In the genomic region with DNA sequence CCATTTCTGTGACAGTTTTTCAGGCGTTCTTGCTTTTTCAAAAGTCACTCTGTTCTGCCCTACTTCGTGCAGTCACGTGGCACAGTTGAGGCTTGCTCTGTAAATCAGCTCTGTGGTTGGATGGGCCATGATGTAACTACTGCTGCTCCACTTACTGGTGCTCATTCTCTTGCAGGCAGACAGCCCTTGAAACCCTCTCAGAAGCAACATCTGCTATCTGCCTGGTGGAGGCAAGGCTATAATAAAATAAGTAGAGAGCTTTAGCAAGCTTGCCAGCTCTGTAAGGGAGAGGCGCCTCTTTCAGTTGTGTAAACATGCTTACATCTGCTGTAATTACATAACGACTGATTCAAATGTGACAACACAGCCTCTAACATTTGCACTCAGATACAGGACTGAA, we compare ENCODE assay signal across 11 mouse cellular contexts. TPM values are rescaled to one million over a fixed set of nuclear protein-coding genes. Genes with fewer than 3 reads are reported as not detected.
A peak's percentile ranks its signal among the peaks of the same experiment; 100 is the strongest.
DNase-seq lines count a peak whose midpoint lies in the region; ATAC-seq and TF ChIP-seq lines count a peak whose summit lies in the region.
"Had no signal": no experiment of that assay in that cellular context is flagged by ENCODE, and none has a peak within 500 bp of the region (broad histone marks: within the 10 kb centered on the region; RNA-seq: fewer than 3 reads in every experiment).

No protein-coding gene starts in this region.

- no peaks in the 10 kb centered on the region for H3K4me1 ChIP-seq in intestine, embryonic 16.5 days (ENCODE audit: control insufficient read depth, insufficient read depth, low read length)
- no peaks in the 10 kb centered on the region for H3K4me1 ChIP-seq in midbrain, embryonic 14.5 days (ENCODE audit: control insufficient read depth, insufficient read depth, low read length)
- H3K4me1 ChIP-seq in hindbrain, postnatal 0 days (ENCODE audit: insufficient read depth, low read length), result no peaks in the 10 kb centered on the region
- H3K4me1 ChIP-seq: liver, embryonic 12.5 days had no signal

- peak; percentile 55; the same call in 1 of the 2 replicates for ATAC-seq in intestine, embryonic 16.5 days
- ATAC-seq in midbrain, embryonic 14.5 days (ENCODE audit: low FRiP score, low TSS enrichment), result no peak
- no peak for ATAC-seq in hindbrain, postnatal 0 days
- ATAC-seq: liver, embryonic 12.5 days had no signal

- DNase-seq in adrenal gland, adult 2 months, result peak; percentile 36
- no peak for DNase-seq in adrenal gland, adult 8-10 months
- peak; percentile 55 for DNase-seq in adipocyte (ENCODE audit: low spot score)
- peak; percentile 63 to 89 for DNase-seq in left cerebral cortex, postnatal 14 days (ENCODE audit: low spot score in 2 of 2)
- no peak for DNase-seq in midbrain, embryonic 14.5 days
- no peak for DNase-seq in hindbrain, postnatal 0 days (ENCODE audit: low spot score)
- DNase-seq in thymus, postnatal 10 days (ENCODE audit: low spot score in 2 of 2), result no peak
- DNase-seq: gastrocnemius, postnatal 14 days had no signal

- H3K36me3 ChIP-seq in intestine, embryonic 16.5 days (ENCODE audit: control insufficient read depth, insufficient read depth, low read length), result peaks cover 2% of the 10 kb centered on the region; the same call in 1 of the 2 replicates
- H3K36me3 ChIP-seq in midbrain, embryonic 14.5 days (ENCODE audit: control insufficient read depth, insufficient read depth, low read length), result peaks cover 38% of the 10 kb centered on the region
- H3K36me3 ChIP-seq in hindbrain, postnatal 0 days (ENCODE audit: insufficient read depth, low read length), result peaks cover 13% of the 10 kb centered on the region; the same call in 1 of the 2 replicates

- H3K27ac ChIP-seq in intestine, embryonic 16.5 days (ENCODE audit: low read length), result no peak overlapping the region
- H3K27ac ChIP-seq in midbrain, embryonic 14.5 days (replicated peaks; ENCODE audit: low read depth, low read length), result no peak overlapping the region
- H3K27ac ChIP-seq in hindbrain, postnatal 0 days, result no peak overlapping the region
- H3K27ac ChIP-seq: kidney, postnatal 0 days; liver, embryonic 12.5 days had no signal

- no peak overlapping the region for H3K4me3 ChIP-seq in intestine, embryonic 16.5 days (ENCODE audit: low read length)
- H3K4me3 ChIP-seq in midbrain, embryonic 14.5 days (replicated peaks; ENCODE audit: low read depth, low read length), result no peak overlapping the region
- no peak overlapping the region for H3K4me3 ChIP-seq in hindbrain, postnatal 0 days (ENCODE audit: low read length)
- H3K4me3 ChIP-seq: liver, embryonic 12.5 days had no signal

- no peak overlapping the region for H3K4me2 ChIP-seq in intestine, embryonic 16.5 days (ENCODE audit: low read depth, low read length)
- H3K4me2 ChIP-seq in midbrain, embryonic 14.5 days (ENCODE audit: low read length), result no peak overlapping the region
- no peak overlapping the region for H3K4me2 ChIP-seq in hindbrain, postnatal 0 days (ENCODE audit: low read depth, low read length)
- H3K4me2 ChIP-seq: liver, embryonic 12.5 days had no signal

- no peaks in the 10 kb centered on the region for H3K9me3 ChIP-seq in intestine, embryonic 16.5 days (ENCODE audit: control insufficient read depth, low read length)
- no peaks in the 10 kb centered on the region for H3K9me3 ChIP-seq in midbrain, embryonic 14.5 days (ENCODE audit: control insufficient read depth, low read length)
- no peaks in the 10 kb centered on the region for H3K9me3 ChIP-seq in hindbrain, postnatal 0 days (ENCODE audit: low read length)
- H3K9me3 ChIP-seq: liver, embryonic 12.5 days had no signal

- TF ChIP-seq CTCF in hindbrain, postnatal 0 days (IDR thresholded peaks at IDR 0.05; ENCODE audit: low read depth), result no peak

- no peaks in the 10 kb centered on the region for H3K27me3 ChIP-seq in intestine, embryonic 16.5 days (replicated peaks; ENCODE audit: control insufficient read depth, insufficient read depth, low read length)
- H3K27me3 ChIP-seq in midbrain, embryonic 14.5 days (ENCODE audit: control insufficient read depth, insufficient read depth, low read length), result no peaks in the 10 kb centered on the region
- no peaks in the 10 kb centered on the region for H3K27me3 ChIP-seq in hindbrain, postnatal 0 days (ENCODE audit: insufficient read depth, low read length)
- H3K27me3 ChIP-seq: liver, embryonic 12.5 days had no signal

- no peak overlapping the region for H3K9ac ChIP-seq in intestine, embryonic 16.5 days (ENCODE audit: low read depth, low read length)
- H3K9ac ChIP-seq in midbrain, embryonic 14.5 days (replicated peaks; ENCODE audit: low read length), result no peak overlapping the region
- no peak overlapping the region for H3K9ac ChIP-seq in hindbrain, postnatal 0 days (replicated peaks; ENCODE audit: low read length)
- H3K9ac ChIP-seq: liver, embryonic 12.5 days had no signal

- intact Hi-C loops in left cerebral cortex, postnatal 14 days (cut with DNase I), result loop anchor here (5.0 kb wide), 1 partner anchor 251 kb away; no protein-coding TSS in a partner anchor

- 70% methylated on average over 5 of the region's 5 CpGs for WGBS in intestine, embryonic 16.5 days
- WGBS in midbrain, embryonic 14.5 days, result 90% methylated on average over 5 of the region's 5 CpGs
- WGBS in hindbrain, postnatal 0 days, result 74% methylated on average over 5 of the region's 5 CpGs

RNA-seq across cellular contexts. Expression of a gene that starts 27.6 kb away (rescaled TPM):
- 100 to 1,000 TPM; 116 to 150 TPM for total RNA-seq in adrenal gland, adult 2 months (2021)
- 245 and 253 TPM in 2 replicates for polyA plus RNA-seq in adrenal gland, adult 2 months (2012; rRNA removed)
- 100 to 1,000 TPM; 103 to 127 (median 115) TPM for total RNA-seq in adrenal gland, adult 8-10 months (2022)
- 72.5 and 78.0 TPM in 2 replicates for polyA plus RNA-seq in intestine, embryonic 16.5 days (2015; fragmentation: Nextera tagmentation; extraction: Ambion mirVana)
- 10 to 100 TPM; 49.2 to 57.8 TPM for total RNA-seq in left cerebral cortex, postnatal 14 days (2021)
- 66.2 and 87.3 TPM in 2 replicates for polyA plus RNA-seq in midbrain, embryonic 14.5 days (2014; fragmentation: Nextera tagmentation; extraction: Ambion mirVana)
- total RNA-seq in hindbrain, postnatal 0 days (2014; rRNA removed), result 55.4 and 58.8 TPM in 2 replicates
- 65.2 and 68.3 TPM in 2 replicates for polyA plus RNA-seq in hindbrain, postnatal 0 days (2015; fragmentation: Nextera tagmentation; extraction: Ambion mirVana)

Comparison
In these comparisons a context has a peak if more than half of its experiments do, and no peak if none do; other contexts are left out.
1. DNase-seq: peak in adrenal gland, adult 2 months (single experiment), adipocyte (single experiment) and left cerebral cortex, postnatal 14 days (2 of 2); none in adrenal gland, adult 8-10 months (single experiment), midbrain, embryonic 14.5 days (single experiment), hindbrain, postnatal 0 days (single experiment) and thymus, postnatal 10 days (0 of 2).